Mouse (Mus musculus): Measurements from ENCODE around the gene Snd1. TPM values are rescaled to one million over a fixed set of nuclear protein-coding genes. Genes with fewer than 3 reads are reported as not detected.
"Not testable (repeated sequence)": the region's sequence is repeated elsewhere in the genome, so short reads cannot be mapped to it uniquely, and the experiment has no call there.

Snd1 gene
- polyA plus RNA-seq, 1 experiment = 58.9 TPM

GRCm38 (mm10) chr6:28504611-28505010, 29.7 kb downstream of the Snd1 start:
- no peak overlapping the region for H3K27ac ChIP-seq (ENCODE audit: insufficient read depth, low read depth, low read length)
- H3K4me1 ChIP-seq (ENCODE audit: control insufficient read depth, insufficient read depth, low read length) = peaks cover 6% of the 10 kb centered on the region; the same call in 1 of the 2 replicates
- no peak for TF ChIP-seq POLR2A (IDR thresholded peaks at IDR 0.05; ENCODE audit: borderline replicate concordance, low read depth, low read length)
- TF ChIP-seq CTCF (IDR thresholded peaks at IDR 0.05; ENCODE audit: low read depth, low read length) = no peak
- H3K4me3 ChIP-seq (ENCODE audit: insufficient read depth, low read length) = no peak overlapping the region

GRCm38 (mm10) chr6:28507759-28508158, 32.8 kb downstream of the Snd1 start:
- peaks cover 7% of the 10 kb centered on the region for H3K4me1 ChIP-seq (ENCODE audit: control insufficient read depth, insufficient read depth, low read length)
- TF ChIP-seq POLR2A (IDR thresholded peaks at IDR 0.05; ENCODE audit: borderline replicate concordance, low read depth, low read length) = no peak
- no peak for TF ChIP-seq CTCF (IDR thresholded peaks at IDR 0.05; ENCODE audit: low read depth, low read length)
- H3K27ac ChIP-seq (ENCODE audit: insufficient read depth, low read depth, low read length) = no peak overlapping the region
- H3K4me3 ChIP-seq (ENCODE audit: insufficient read depth, low read length) = no peak overlapping the region

- TF ChIP-seq CTCF (IDR thresholded peaks at IDR 0.05; ENCODE audit: low read depth, low read length) (no peak), POLR2A (IDR thresholded peaks at IDR 0.05; ENCODE audit: borderline replicate concordance, low read depth, low read length) (no peak)
- no peak overlapping the region for H3K4me3 ChIP-seq (ENCODE audit: insufficient read depth, low read length)
- no peak overlapping the region for H3K27ac ChIP-seq (ENCODE audit: insufficient read depth, low read depth, low read length)
- H3K4me1 ChIP-seq (ENCODE audit: control insufficient read depth, insufficient read depth, low read length) = peaks cover 7% of the 10 kb centered on the region
Measured at GRCm38 (mm10) chr6:28514195-28514594, 39.3 kb downstream of the Snd1 start.

- Histone ChIP-seq H3K4me3 (ENCODE audit: insufficient read depth, low read length) (no peak overlapping the region), H3K4me1 (ENCODE audit: control insufficient read depth, insufficient read depth, low read length) (peaks cover 12% of the 10 kb centered on the region), H3K27ac (ENCODE audit: insufficient read depth, low read depth, low read length) (no peak overlapping the region)
- no peak for TF ChIP-seq POLR2A (IDR thresholded peaks at IDR 0.05; ENCODE audit: borderline replicate concordance, low read depth, low read length)
- TF ChIP-seq CTCF (IDR thresholded peaks at IDR 0.05; ENCODE audit: low read depth, low read length) = no peak
Measured at GRCm38 (mm10) chr6:28514830-28515350, 40.0 kb downstream of the Snd1 start.

- peaks cover 16% of the 10 kb centered on the region for H3K4me1 ChIP-seq (ENCODE audit: control insufficient read depth, insufficient read depth, low read length)
- no peak overlapping the region for H3K27ac ChIP-seq (ENCODE audit: insufficient read depth, low read depth, low read length)
- H3K4me3 ChIP-seq (ENCODE audit: insufficient read depth, low read length) = no peak overlapping the region
- no peak for TF ChIP-seq CTCF (IDR thresholded peaks at IDR 0.05; ENCODE audit: low read depth, low read length)
- no peak for TF ChIP-seq POLR2A (IDR thresholded peaks at IDR 0.05; ENCODE audit: borderline replicate concordance, low read depth, low read length)
Measured at GRCm38 (mm10) chr6:28516618-28517017, 41.7 kb downstream of the Snd1 start.

GRCm38 (mm10) chr6:28517050-28517449, 42.1 kb downstream of the Snd1 start:
- Histone ChIP-seq H3K4me3 (ENCODE audit: insufficient read depth, low read length) (no peak overlapping the region), H3K4me1 (ENCODE audit: control insufficient read depth, insufficient read depth, low read length) (peaks cover 16% of the 10 kb centered on the region), H3K27ac (ENCODE audit: insufficient read depth, low read depth, low read length) (no peak overlapping the region)
- TF ChIP-seq CTCF (IDR thresholded peaks at IDR 0.05; ENCODE audit: low read depth, low read length) (no peak), POLR2A (IDR thresholded peaks at IDR 0.05; ENCODE audit: borderline replicate concordance, low read depth, low read length) (no peak)

GRCm38 (mm10) chr6:28519426-28519825, 44.5 kb downstream of the Snd1 start:
- Histone ChIP-seq H3K4me1 (ENCODE audit: control insufficient read depth, insufficient read depth, low read length) (peaks cover 9% of the 10 kb centered on the region), H3K4me3 (ENCODE audit: insufficient read depth, low read length) (no peak overlapping the region), H3K27ac (ENCODE audit: insufficient read depth, low read depth, low read length) (no peak overlapping the region)
- TF ChIP-seq CTCF (IDR thresholded peaks at IDR 0.05; ENCODE audit: low read depth, low read length) (no peak), POLR2A (IDR thresholded peaks at IDR 0.05; ENCODE audit: borderline replicate concordance, low read depth, low read length) (no peak)

GRCm38 (mm10) chr6:28520787-28521186, 45.8 kb downstream of the Snd1 start:
- H3K27ac ChIP-seq (ENCODE audit: insufficient read depth, low read depth, low read length) = 0 out of 2 replicates have a peak overlapping the region, but pooled peaks have one; percentile 31
- H3K4me1 ChIP-seq (ENCODE audit: control insufficient read depth, insufficient read depth, low read length); H3K4me3 ChIP-seq (ENCODE audit: insufficient read depth, low read length): not testable (repeated sequence)

GRCm38 (mm10) chr6:28521416-28521815, 46.5 kb downstream of the Snd1 start:
- TF ChIP-seq CTCF (IDR thresholded peaks at IDR 0.05; ENCODE audit: low read depth, low read length) (no peak), POLR2A (IDR thresholded peaks at IDR 0.05; ENCODE audit: borderline replicate concordance, low read depth, low read length) (no peak)
- H3K4me1 ChIP-seq (ENCODE audit: control insufficient read depth, insufficient read depth, low read length) = peaks cover 9% of the 10 kb centered on the region

GRCm38 (mm10) chr6:28525589-28525988, 50.6 kb downstream of the Snd1 start:
- Histone ChIP-seq H3K4me3 (ENCODE audit: insufficient read depth, low read length) (no peak overlapping the region), H3K27ac (ENCODE audit: insufficient read depth, low read depth, low read length) (no peak overlapping the region), H3K4me1 (ENCODE audit: control insufficient read depth, insufficient read depth, low read length) (no peaks in the 10 kb centered on the region)
- no peak for TF ChIP-seq POLR2A (IDR thresholded peaks at IDR 0.05; ENCODE audit: borderline replicate concordance, low read depth, low read length)
- TF ChIP-seq CTCF (IDR thresholded peaks at IDR 0.05; ENCODE audit: low read depth, low read length) = no peak

More at GRCm38 (mm10) chr6:28521416-28521815, 46.5 kb downstream of the Snd1 start:
- Histone ChIP-seq H3K4me3 (ENCODE audit: insufficient read depth, low read length) (no peak overlapping the region), H3K27ac (ENCODE audit: insufficient read depth, low read depth, low read length) (no peak overlapping the region)

GRCm38 (mm10) chr6:28527459-28527858, 52.5 kb downstream of the Snd1 start:
- Histone ChIP-seq H3K4me3 (ENCODE audit: insufficient read depth, low read length) (no peak overlapping the region), H3K27ac (ENCODE audit: insufficient read depth, low read depth, low read length) (no peak overlapping the region), H3K4me1 (ENCODE audit: control insufficient read depth, insufficient read depth, low read length) (no peaks in the 10 kb centered on the region)
- TF ChIP-seq CTCF (IDR thresholded peaks at IDR 0.05; ENCODE audit: low read depth, low read length) = no peak
- no peak for TF ChIP-seq POLR2A (IDR thresholded peaks at IDR 0.05; ENCODE audit: borderline replicate concordance, low read depth, low read length)
